In the genomic region with DNA sequence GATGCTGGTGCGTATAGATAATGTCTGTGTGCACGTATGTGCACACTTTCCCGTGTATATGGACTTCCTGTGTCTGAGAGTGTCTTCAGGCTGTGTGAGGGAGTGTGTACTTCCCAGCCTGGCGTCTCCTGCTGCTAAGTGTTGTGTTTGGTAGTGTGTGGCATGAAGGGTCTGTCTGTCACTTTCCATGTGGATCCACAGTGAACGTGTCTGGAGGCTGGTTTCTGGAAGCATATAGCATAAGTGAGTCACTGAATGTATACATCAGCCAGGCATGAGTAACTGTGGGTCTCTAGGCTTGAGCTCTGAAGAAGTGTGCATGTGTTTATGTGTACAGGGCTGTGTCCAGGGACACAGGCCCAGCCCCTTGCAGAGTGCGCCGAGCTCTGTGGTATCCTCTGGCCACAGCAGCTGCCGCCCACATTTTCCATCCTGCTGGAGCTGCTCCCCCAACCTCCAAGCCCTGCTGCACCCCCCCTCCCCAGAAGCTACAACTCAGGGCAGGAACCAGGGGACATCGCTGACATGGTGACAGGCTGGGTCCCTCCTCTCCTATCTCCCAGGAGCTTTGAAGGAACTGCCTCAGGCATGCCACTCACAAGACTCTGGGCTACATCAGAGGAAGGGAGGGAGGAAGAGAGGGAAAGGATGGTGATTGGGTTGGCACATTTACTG, we compare ENCODE assay signal across 13 mouse cellular contexts. TPM values are rescaled to one million over a fixed set of nuclear protein-coding genes. Genes with fewer than 3 reads are reported as not detected.
A peak's percentile ranks its signal among the peaks of the same experiment; 100 is the strongest.
DNase-seq lines count a peak whose midpoint lies in the region; ATAC-seq and TF ChIP-seq lines count a peak whose summit lies in the region.
"Had no signal": no experiment of that assay in that cellular context is flagged by ENCODE, and none has a peak within 500 bp of the region (broad histone marks: within the 10 kb centered on the region; RNA-seq: fewer than 3 reads in every experiment).

No protein-coding gene starts in this region.

- no peak overlapping the region for H3K4me3 ChIP-seq in limb, embryonic 12.5 days (replicated peaks)
- H3K4me3 ChIP-seq in limb, embryonic 10.5 days: no peak overlapping the region
- H3K4me3 ChIP-seq in embryonic facial prominence, embryonic 15.5 days (replicated peaks): no peak overlapping the region
- no peak overlapping the region for H3K4me3 ChIP-seq in left cerebral cortex, adult 2 months

- intact Hi-C loops in left cerebral cortex, adult 2 months (cut with DNase I): no loop called here

- peak overlapping the region; percentile 76; the same call in 1 of the 2 replicates for H3K4me2 ChIP-seq in limb, embryonic 12.5 days
- no peak overlapping the region for H3K4me2 ChIP-seq in embryonic facial prominence, embryonic 15.5 days (replicated peaks)

- H3K27ac ChIP-seq in limb, embryonic 12.5 days: peak overlapping the region; percentile 12; the same call in 1 of the 2 replicates
- H3K27ac ChIP-seq in limb, embryonic 10.5 days: no peak overlapping the region
- peak overlapping the region; percentile 74 for H3K27ac ChIP-seq in embryonic facial prominence, embryonic 15.5 days (replicated peaks)
- H3K27ac ChIP-seq in left cerebral cortex, adult 2 months: no peak overlapping the region

- no peak for TF ChIP-seq CTCF in left cerebral cortex, adult 2 months (IDR thresholded peaks at IDR 0.05)

- H3K36me3 ChIP-seq in limb, embryonic 12.5 days: peaks cover 26% of the 10 kb centered on the region
- H3K36me3 ChIP-seq in limb, embryonic 10.5 days: peaks cover 83% of the 10 kb centered on the region
- H3K36me3 ChIP-seq in embryonic facial prominence, embryonic 15.5 days: no peaks in the 10 kb centered on the region

- no peak overlapping the region for H3K9ac ChIP-seq in limb, embryonic 12.5 days (replicated peaks)
- no peak overlapping the region for H3K9ac ChIP-seq in embryonic facial prominence, embryonic 15.5 days

- WGBS in limb, embryonic 12.5 days: 81% methylated on average over 9 of the region's 9 CpGs
- 86% methylated on average over 9 of the region's 9 CpGs for WGBS in limb, embryonic 10.5 days
- 48% methylated on average over 9 of the region's 9 CpGs for WGBS in embryonic facial prominence, embryonic 15.5 days

- ATAC-seq in limb, embryonic 12.5 days (ENCODE audit: insufficient number of reproducible peaks, insufficient read depth, low FRiP score, low TSS enrichment, low read depth): no peak
- peak; percentile 26; the same call in 1 of the 2 replicates for ATAC-seq in embryonic facial prominence, embryonic 15.5 days (ENCODE audit: insufficient number of reproducible peaks, low FRiP score, low TSS enrichment, low read depth)

- peak; percentile 13 for DNase-seq in adrenal gland, postnatal 10 days
- no peak for DNase-seq in adrenal gland, adult 8-10 months
- DNase-seq in limb, embryonic 10.5 days (ENCODE audit: low spot score): no peak
- peak; percentile 75 for DNase-seq in lung, postnatal 10 days
- no peak for DNase-seq in left cerebral cortex, adult 8-10 months (ENCODE audit: low spot score in 2 of 2)
- no peak for DNase-seq in left cerebral cortex, adult 2 months (ENCODE audit: extremely low spot score in 1 of 2, low spot score in 2 of 2)
- DNase-seq: B cell, adult 2 months; right cerebral cortex, postnatal 14 days had no signal

- no peaks in the 10 kb centered on the region for H3K27me3 ChIP-seq in limb, embryonic 12.5 days
- no peaks in the 10 kb centered on the region for H3K27me3 ChIP-seq in limb, embryonic 10.5 days (ENCODE audit: low read depth, poor library complexity, severe bottlenecking)
- H3K27me3 ChIP-seq in embryonic facial prominence, embryonic 15.5 days: no peaks in the 10 kb centered on the region

- H3K9me3 ChIP-seq in limb, embryonic 12.5 days: no peaks in the 10 kb centered on the region
- H3K9me3 ChIP-seq in limb, embryonic 10.5 days (replicated peaks): no peaks in the 10 kb centered on the region
- H3K9me3 ChIP-seq in embryonic facial prominence, embryonic 15.5 days (replicated peaks): no peaks in the 10 kb centered on the region

- peaks cover 90% of the 10 kb centered on the region for H3K4me1 ChIP-seq in limb, embryonic 12.5 days (replicated peaks)
- peaks cover 81% of the 10 kb centered on the region for H3K4me1 ChIP-seq in limb, embryonic 10.5 days
- peaks cover 91% of the 10 kb centered on the region for H3K4me1 ChIP-seq in embryonic facial prominence, embryonic 15.5 days

RNA-seq across cellular contexts. Expression of a gene that starts 5.5 kb away (rescaled TPM):
- 10 to 100 TPM; 30.3 to 35.9 TPM for total RNA-seq in adrenal gland, postnatal 10 days (2021)
- 10 to 100 TPM; 38.6 to 50.0 (median 46.5) TPM for total RNA-seq in adrenal gland, adult 8-10 months (2022)
- polyA plus RNA-seq in limb, embryonic 12.5 days (2016; fragmentation: Nextera tagmentation; extraction: Ambion mirVana): 5.0 and 5.6 TPM in 2 replicates
- polyA plus RNA-seq in limb, embryonic 10.5 days (2016; fragmentation: Nextera tagmentation; extraction: Ambion mirVana): 5.3 and 5.7 TPM in 2 replicates
- 3.5 and 4.4 TPM in 2 replicates for polyA plus RNA-seq in embryonic facial prominence, embryonic 15.5 days (2015; fragmentation: Nextera tagmentation; extraction: Ambion mirVana)
- total RNA-seq in left cerebral cortex, adult 8-10 months (2022): 10 to 100 TPM; 19.4 to 25.6 (median 22.0) TPM
- 10 to 100 TPM; 20.2 to 25.1 TPM for total RNA-seq in left cerebral cortex, adult 2 months (2021)

RNA-seq across cellular contexts. Expression of a gene that starts 13.3 kb away (rescaled TPM):
- not detected for total RNA-seq in adrenal gland, postnatal 10 days (2021)
- not detected for total RNA-seq in adrenal gland, adult 8-10 months (2022)
- not detected in 2 replicates for polyA plus RNA-seq in limb, embryonic 12.5 days (2016; fragmentation: Nextera tagmentation; extraction: Ambion mirVana)
- polyA plus RNA-seq in limb, embryonic 10.5 days (2016; fragmentation: Nextera tagmentation; extraction: Ambion mirVana): not detected in 2 replicates
- polyA plus RNA-seq in embryonic facial prominence, embryonic 15.5 days (2015; fragmentation: Nextera tagmentation; extraction: Ambion mirVana): not detected in 2 replicates
- not detected for total RNA-seq in left cerebral cortex, adult 8-10 months (2022)
- not detected for total RNA-seq in left cerebral cortex, adult 2 months (2021)
- total RNA-seq: heart, adult 18-20 months; left cerebral cortex, adult 18-20 months; megakaryocyte-erythroid progenitor cell, adult 5-6 weeks had no signal

Comparison
In these comparisons a context has a peak if more than half of its experiments do, and no peak if none do; other contexts are left out.
1. DNase-seq: peak in adrenal gland, postnatal 10 days (single experiment) and lung, postnatal 10 days (single experiment); none in adrenal gland, adult 8-10 months (single experiment), limb, embryonic 10.5 days (single experiment), left cerebral cortex, adult 8-10 months (0 of 2) and left cerebral cortex, adult 2 months (0 of 2).
2. H3K27ac ChIP-seq: peak in limb, embryonic 12.5 days (single experiment) and embryonic facial prominence, embryonic 15.5 days (single experiment); none in limb, embryonic 10.5 days (single experiment) and left cerebral cortex, adult 2 months (single experiment).